Mouse (Mus musculus): ENCODE measurements around the gene Zmat3.

Gene Zmat3

GRCm38 (mm10) chr3:32395771-32396551, 30.1 kb upstream of the Zmat3 start:
- H3K36me3 ChIP-seq (ENCODE audit: control insufficient read depth, insufficient read depth, low read length, poor library complexity, severe bottlenecking), result no peaks in the 10 kb centered on the region
- H3K27me3 ChIP-seq (ENCODE audit: control insufficient read depth, insufficient read depth, low read length, poor library complexity, severe bottlenecking), result no peaks in the 10 kb centered on the region; the same call in 1 of the 2 replicates
- peak; percentile 34 for DNase-seq (ENCODE audit: low read depth, low spot score)

DNA sequence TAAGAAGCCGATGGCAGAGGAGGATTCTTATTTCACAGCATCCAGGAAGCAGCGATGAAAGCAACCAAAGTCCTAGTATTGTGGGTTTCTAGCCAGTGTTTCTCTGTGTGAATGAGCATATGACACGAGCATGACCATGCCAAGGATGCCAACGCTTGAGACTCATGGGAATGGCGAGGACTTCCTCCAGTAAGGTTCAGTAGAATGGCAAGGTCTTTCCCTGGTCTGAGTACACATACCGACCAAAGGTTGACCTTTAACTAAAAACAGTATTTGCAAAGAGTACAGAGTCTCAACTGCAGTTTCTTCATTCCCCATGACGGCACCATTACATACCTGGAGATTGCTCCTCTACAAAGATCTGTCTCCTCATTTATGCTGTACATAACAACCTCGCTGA, 28.2 kb upstream of the Zmat3 start:
- Histone ChIP-seq H3K27me3 (ENCODE audit: control insufficient read depth, insufficient read depth, low read length, poor library complexity, severe bottlenecking) (no peaks in the 10 kb centered on the region; the same call in 1 of the 2 replicates), H3K36me3 (ENCODE audit: control insufficient read depth, insufficient read depth, low read length, poor library complexity, severe bottlenecking) (no peaks in the 10 kb centered on the region)
- no peak for DNase-seq (ENCODE audit: low read depth, low spot score)

DNA sequence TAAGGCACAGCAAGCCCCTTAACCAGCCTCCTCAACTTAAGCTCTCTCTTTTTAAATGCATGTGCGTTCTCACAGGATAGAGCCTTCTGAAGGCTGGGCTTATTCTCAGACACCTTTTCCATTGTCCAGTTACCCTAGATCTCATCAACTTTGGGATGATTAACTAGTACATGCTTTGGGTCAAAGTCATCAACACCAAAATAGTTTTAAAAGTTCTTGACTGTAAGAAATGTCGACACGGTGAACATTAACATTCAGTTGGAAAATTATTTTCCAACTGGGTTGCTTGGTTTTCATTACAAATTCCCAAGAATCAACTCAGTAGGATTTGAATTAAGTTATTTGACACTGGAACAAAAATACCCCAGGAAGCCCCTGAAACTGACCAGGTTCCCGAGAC, 27.0 kb upstream of the Zmat3 start:
- DNase-seq (ENCODE audit: low read depth, low spot score), result no peak
- Histone ChIP-seq H3K36me3 (ENCODE audit: control insufficient read depth, insufficient read depth, low read length, poor library complexity, severe bottlenecking) (no peaks in the 10 kb centered on the region), H3K27me3 (ENCODE audit: control insufficient read depth, insufficient read depth, low read length, poor library complexity, severe bottlenecking) (no peaks in the 10 kb centered on the region; the same call in 1 of the 2 replicates)

DNA sequence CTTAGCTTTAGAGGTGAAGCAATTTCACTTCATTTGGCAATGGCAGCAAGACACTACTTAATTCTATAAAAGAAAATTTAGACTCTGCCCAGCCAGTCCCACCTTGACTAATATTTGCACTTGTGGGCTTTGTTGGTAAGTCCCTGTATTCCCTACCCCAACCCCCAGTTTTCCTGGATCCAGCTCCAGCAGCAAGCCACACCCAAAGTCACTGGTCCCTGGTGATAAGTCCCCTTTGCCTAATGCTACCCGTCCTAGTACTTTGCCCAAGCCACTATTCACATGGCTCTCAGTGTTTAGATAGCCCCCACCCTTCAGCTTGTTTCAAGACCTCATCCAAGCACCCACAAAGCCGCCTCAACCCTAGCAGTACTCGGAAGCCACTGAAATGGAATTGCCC, 15.7 kb upstream of the Zmat3 start:
- no peaks in the 10 kb centered on the region for H3K27me3 ChIP-seq (ENCODE audit: control insufficient read depth, insufficient read depth, low read length, poor library complexity, severe bottlenecking)
- DNase-seq (ENCODE audit: low read depth, low spot score), result no peak
- H3K36me3 ChIP-seq (ENCODE audit: control insufficient read depth, insufficient read depth, low read length, poor library complexity, severe bottlenecking), result no peaks in the 10 kb centered on the region

- Histone ChIP-seq H3K36me3 (ENCODE audit: control insufficient read depth, insufficient read depth, low read length, poor library complexity, severe bottlenecking) (no peaks in the 10 kb centered on the region), H3K27me3 (ENCODE audit: control insufficient read depth, insufficient read depth, low read length, poor library complexity, severe bottlenecking) (no peaks in the 10 kb centered on the region)
- peak; percentile 44 for DNase-seq (ENCODE audit: low read depth, low spot score)
Observed at GRCm38 (mm10) chr3:32379891-32380290, 14.1 kb upstream of the Zmat3 start.

DNA sequence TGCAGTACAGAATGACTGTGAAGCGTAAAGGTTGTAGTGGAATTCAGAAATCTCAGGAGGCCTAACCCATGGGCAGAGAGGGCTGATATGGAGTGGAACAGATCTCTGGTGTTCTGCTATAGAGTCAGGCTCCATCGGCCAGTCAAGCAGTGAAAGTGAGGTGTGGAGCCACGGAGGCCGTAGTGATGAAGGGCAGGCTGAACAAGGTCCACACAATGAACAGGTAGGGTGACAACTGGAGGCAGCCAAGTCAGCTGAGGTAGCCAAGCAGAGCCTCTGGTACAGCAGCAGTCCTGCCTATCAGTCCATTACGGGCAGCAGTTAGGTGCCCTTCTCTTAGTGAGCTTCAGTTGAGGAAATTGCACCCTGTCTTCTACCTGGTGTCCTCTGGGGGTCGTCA, 7.4 kb upstream of the Zmat3 start:
- H3K27me3 ChIP-seq (ENCODE audit: control insufficient read depth, insufficient read depth, low read length, poor library complexity, severe bottlenecking), result no peaks in the 10 kb centered on the region
- no peak for DNase-seq (ENCODE audit: low read depth, low spot score)
- no peaks in the 10 kb centered on the region for H3K36me3 ChIP-seq (ENCODE audit: control insufficient read depth, insufficient read depth, low read length, poor library complexity, severe bottlenecking)

GRCm38 (mm10) chr3:32372470-32372869, 6.7 kb upstream of the Zmat3 start:
- no peak for DNase-seq (ENCODE audit: low read depth, low spot score)
- Histone ChIP-seq H3K36me3 (ENCODE audit: control insufficient read depth, insufficient read depth, low read length, poor library complexity, severe bottlenecking) (no peaks in the 10 kb centered on the region), H3K27me3 (ENCODE audit: control insufficient read depth, insufficient read depth, low read length, poor library complexity, severe bottlenecking) (no peaks in the 10 kb centered on the region; the same call in 1 of the 2 replicates)

- no peak for DNase-seq (ENCODE audit: low read depth, low spot score)
- no peaks in the 10 kb centered on the region for H3K36me3 ChIP-seq (ENCODE audit: control insufficient read depth, insufficient read depth, low read length, poor library complexity, severe bottlenecking)
- no peaks in the 10 kb centered on the region; the same call in 1 of the 2 replicates for H3K27me3 ChIP-seq (ENCODE audit: control insufficient read depth, insufficient read depth, low read length, poor library complexity, severe bottlenecking)
Observed at GRCm38 (mm10) chr3:32371957-32372356, 6.1 kb upstream of the Zmat3 start.

GRCm38 (mm10) chr3:32367516-32367915, 1.7 kb upstream of the Zmat3 start:
- no peak for DNase-seq (ENCODE audit: low read depth, low spot score)
- no peaks in the 10 kb centered on the region; the same call in 1 of the 2 replicates for H3K27me3 ChIP-seq (ENCODE audit: control insufficient read depth, insufficient read depth, low read length, poor library complexity, severe bottlenecking)
- H3K36me3 ChIP-seq (ENCODE audit: control insufficient read depth, insufficient read depth, low read length, poor library complexity, severe bottlenecking), result no peaks in the 10 kb centered on the region

- H3K27me3 ChIP-seq (ENCODE audit: control insufficient read depth, insufficient read depth, low read length, poor library complexity, severe bottlenecking), result no peaks in the 10 kb centered on the region; the same call in 1 of the 2 replicates
- H3K36me3 ChIP-seq (ENCODE audit: control insufficient read depth, insufficient read depth, low read length, poor library complexity, severe bottlenecking), result no peaks in the 10 kb centered on the region
- DNase-seq (ENCODE audit: low read depth, low spot score), result no peak
Observed at GRCm38 (mm10) chr3:32366246-32366734, 476 bp upstream of the Zmat3 start.

- Histone ChIP-seq H3K27me3 (ENCODE audit: control insufficient read depth, insufficient read depth, low read length, poor library complexity, severe bottlenecking) (no peaks in the 10 kb centered on the region; the same call in 1 of the 2 replicates), H3K36me3 (ENCODE audit: control insufficient read depth, insufficient read depth, low read length, poor library complexity, severe bottlenecking) (no peaks in the 10 kb centered on the region)
- no peak for DNase-seq (ENCODE audit: low read depth, low spot score)
Observed at GRCm38 (mm10) chr3:32364841-32365545, 821 bp downstream of the Zmat3 start.

DNA sequence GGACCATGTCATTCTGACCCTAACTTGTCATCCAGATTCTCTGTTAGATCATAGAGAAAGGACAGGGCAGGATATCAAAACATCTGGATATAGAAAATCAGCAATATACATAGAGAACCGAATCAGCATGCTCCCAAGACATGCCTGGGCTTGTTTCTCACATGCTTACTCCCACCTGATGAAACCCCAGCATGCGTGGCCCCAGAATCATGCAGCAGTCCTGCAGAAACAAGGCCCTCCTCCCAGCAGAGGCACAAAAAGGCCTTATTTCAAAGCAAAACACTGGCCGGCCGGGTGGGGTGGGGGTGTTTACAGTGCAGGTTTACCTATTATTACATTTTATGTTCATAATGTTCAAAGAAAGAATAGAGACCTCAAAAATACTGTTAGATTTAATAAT, 1.6 kb downstream of the Zmat3 start:
- no peaks in the 10 kb centered on the region; the same call in 1 of the 2 replicates for H3K27me3 ChIP-seq (ENCODE audit: control insufficient read depth, insufficient read depth, low read length, poor library complexity, severe bottlenecking)
- H3K36me3 ChIP-seq (ENCODE audit: control insufficient read depth, insufficient read depth, low read length, poor library complexity, severe bottlenecking), result no peaks in the 10 kb centered on the region
- no peak for DNase-seq (ENCODE audit: low read depth, low spot score)

DNA sequence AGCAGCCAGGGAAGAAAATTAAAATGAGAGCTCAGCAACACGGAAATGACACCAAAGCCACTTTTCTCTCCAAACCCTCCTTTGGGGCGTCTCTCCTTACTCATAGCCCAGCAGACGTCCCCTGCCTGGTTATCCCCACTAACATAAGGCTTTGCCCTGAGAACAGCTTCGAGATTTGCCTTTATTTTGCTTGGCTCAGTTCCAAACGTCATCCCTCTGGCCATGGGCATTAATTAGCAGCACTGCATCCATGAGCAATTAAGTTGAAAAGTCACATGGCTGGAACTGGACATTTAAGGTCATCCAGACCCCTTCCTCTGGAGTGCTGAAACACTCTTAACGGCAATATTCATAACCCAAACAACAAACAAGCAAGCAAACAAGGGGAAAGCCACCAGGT, 4.6 kb downstream of the Zmat3 start:
- no peaks in the 10 kb centered on the region for H3K36me3 ChIP-seq (ENCODE audit: control insufficient read depth, insufficient read depth, low read length, poor library complexity, severe bottlenecking)
- H3K27me3 ChIP-seq (ENCODE audit: control insufficient read depth, insufficient read depth, low read length, poor library complexity, severe bottlenecking), result no peaks in the 10 kb centered on the region
- no peak for DNase-seq (ENCODE audit: low read depth, low spot score)

GRCm38 (mm10) chr3:32347881-32348280, 17.9 kb downstream of the Zmat3 start:
- no peaks in the 10 kb centered on the region for H3K36me3 ChIP-seq (ENCODE audit: control insufficient read depth, insufficient read depth, low read length, poor library complexity, severe bottlenecking)
- no peak for DNase-seq (ENCODE audit: low read depth, low spot score)
- H3K27me3 ChIP-seq (ENCODE audit: control insufficient read depth, insufficient read depth, low read length, poor library complexity, severe bottlenecking), result no peaks in the 10 kb centered on the region

DNA sequence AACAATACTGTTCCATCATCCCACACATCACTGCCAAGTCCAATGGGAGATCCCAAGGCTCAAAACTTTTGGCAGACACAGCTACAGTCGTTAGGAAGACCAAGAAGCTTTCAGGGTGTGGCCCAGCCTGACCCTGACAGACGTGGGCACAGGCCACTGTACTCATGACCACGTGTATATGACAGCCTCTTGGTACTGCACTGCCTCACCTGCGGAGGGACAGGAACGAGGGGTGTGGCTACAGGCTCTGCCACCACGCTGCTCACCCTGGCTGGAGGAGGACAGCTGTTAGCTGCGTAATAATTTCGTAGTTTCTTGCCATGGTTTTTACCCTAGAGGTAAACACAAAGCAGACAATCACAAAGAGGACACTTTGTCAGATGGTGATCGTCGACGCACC, 20.6 kb downstream of the Zmat3 start:
- 0 out of 2 replicates have a peak, but pooled peaks cover 2% of the 10 kb centered on the region for H3K36me3 ChIP-seq (ENCODE audit: control insufficient read depth, insufficient read depth, low read length, poor library complexity, severe bottlenecking)
- DNase-seq (ENCODE audit: low read depth, low spot score), result no peak
- H3K27me3 ChIP-seq (ENCODE audit: control insufficient read depth, insufficient read depth, low read length, poor library complexity, severe bottlenecking), result no peaks in the 10 kb centered on the region
